Mouse (Mus musculus): Measurements from ENCODE around the gene Stmnd1. TPM values are rescaled to one million over a fixed set of nuclear protein-coding genes. Genes with fewer than 3 reads are reported as not detected.
"Not testable (repeated sequence)": the region's sequence is repeated elsewhere in the genome, so short reads cannot be mapped to it uniquely, and the experiment has no call there.

Gene Stmnd1
- total RNA-seq, 2 experiments from 2014 or later = 0.56 TPM

GRCm38 (mm10) chr13:46288372-46288771, 14.9 kb downstream of the Stmnd1 start:
- DNase-seq = no peak

GRCm38 (mm10) chr13:46290537-46290936, 17.0 kb downstream of the Stmnd1 start:
- DNase-seq = no peak

- DNase-seq = no peak
Observed at GRCm38 (mm10) chr13:46294365-46294764, 20.8 kb downstream of the Stmnd1 start.

GRCm38 (mm10) chr13:46297701-46298100, 24.2 kb downstream of the Stmnd1 start:
- DNase-seq = no peak

- peak; percentile 31 for DNase-seq
Observed at GRCm38 (mm10) chr13:46310790-46311189, 37.3 kb downstream of the Stmnd1 start.

GRCm38 (mm10) chr13:46313176-46313575, 39.7 kb downstream of the Stmnd1 start:
- DNase-seq = no peak

- no peak for DNase-seq
Observed at GRCm38 (mm10) chr13:46315165-46315564, 41.6 kb downstream of the Stmnd1 start.

GRCm38 (mm10) chr13:46326351-46326985, 52.9 kb downstream of the Stmnd1 start:
- DNase-seq = no peak

- no peak for DNase-seq
Observed at GRCm38 (mm10) chr13:46335020-46335419, 61.5 kb downstream of the Stmnd1 start.

- not testable (repeated sequence) for DNase-seq
Observed at GRCm38 (mm10) chr13:46336281-46336680, 62.8 kb downstream of the Stmnd1 start.

GRCm38 (mm10) chr13:46337791-46338190, 64.3 kb downstream of the Stmnd1 start:
- DNase-seq = no peak

- DNase-seq = no peak
Observed at GRCm38 (mm10) chr13:46339954-46340353, 66.4 kb downstream of the Stmnd1 start.

- DNase-seq = no peak
Observed at GRCm38 (mm10) chr13:46340583-46340982, 67.1 kb downstream of the Stmnd1 start.

- no peak for DNase-seq
Observed at GRCm38 (mm10) chr13:46341419-46341818, 67.9 kb downstream of the Stmnd1 start.

GRCm38 (mm10) chr13:46343226-46343625, 69.7 kb downstream of the Stmnd1 start:
- DNase-seq = no peak

GRCm38 (mm10) chr13:46346830-46347512, 73.5 kb downstream of the Stmnd1 start:
- no peak for DNase-seq

GRCm38 (mm10) chr13:46349664-46350063, 76.1 kb downstream of the Stmnd1 start:
- no peak for DNase-seq

Other genes with a start within 250 kb of the Stmnd1 start
- gene Rbm24, start 144.7 kb downstream of the Stmnd1 start, total RNA-seq (2021) = 100 to 1,000 TPM; 170 to 193 TPM
- 100 to 1,000 TPM; 266 TPM for gene Cap2, start 228.1 kb downstream of the Stmnd1 start, total RNA-seq (2021)